Mouse (Mus musculus) forebrain, embryonic 13.5 days (tissue): ENCODE data around the gene Ano5. TPM values are rescaled to one million over a fixed set of nuclear protein-coding genes. Genes with fewer than 3 reads are reported as not detected.
A peak's percentile ranks its signal among the peaks of the same experiment; 100 is the strongest.

Experiments used
- ATAC-seq: fragments of 200-750 bp; cut with Nextera tagmentation; 2 replicates; pipeline ENCODE4 v1.8.0; 2017
- H3K27ac ChIP-seq: fragments of 300-500 bp; sonication (generic); 2 replicates; pipeline ENCODE4 v1.5.1; 2015; ENCODE audit warnings: inconsistent platforms, mild to moderate bottlenecking, moderate library complexity
- H3K27me3 ChIP-seq: fragments of 300-500 bp; sonication (generic); 2 replicates; pipeline ENCODE4 v1.6.1; 2015; ENCODE audit warnings: mild to moderate bottlenecking, inconsistent platforms
- H3K36me3 ChIP-seq: fragments of 300-500 bp; sonication (generic); 2 replicates; pipeline ENCODE4 v1.6.1; 2015; ENCODE audit warnings: mild to moderate bottlenecking, inconsistent platforms; ENCODE audit not compliant: poor library complexity, severe bottlenecking
- H3K4me1 ChIP-seq: fragments of 300-500 bp; sonication (generic); 2 replicates; pipeline ENCODE4 v1.6.1; 2015; ENCODE audit warnings: inconsistent platforms
- H3K4me2 ChIP-seq: fragments of 300-500 bp; sonication (generic); 2 replicates; pipeline ENCODE4 v1.6.1; 2015; ENCODE audit warnings: inconsistent platforms, mild to moderate bottlenecking, moderate library complexity
- H3K4me3 ChIP-seq: fragments of 300-500 bp; sonication (generic); 2 replicates; pipeline ENCODE4 v1.5.1; 2015; ENCODE audit warnings: mild to moderate bottlenecking, inconsistent platforms
- H3K9ac ChIP-seq: fragments of 300-500 bp; sonication (generic); 2 replicates; pipeline ENCODE4 v1.6.1; 2015; ENCODE audit warnings: mild to moderate bottlenecking, inconsistent platforms
- H3K9me3 ChIP-seq: fragments of 300-500 bp; sonication (generic); replicated peaks from 2 replicates; pipeline ENCODE4 v1.6.1; 2016; ENCODE audit warnings: inconsistent platforms
- WGBS: fragments of 180-500 bp; shearing (Covaris S2); methylation state at CpG from one replicate; pipeline ENCODE4 v1.1.7; 2015; 5-methylcytosine and 5-hydroxymethylcytosine counted together
- polyA plus RNA-seq: library from polyadenylated mRNA; unstranded; fragments of >200 nt; fragmentation: Nextera tagmentation; extraction: Ambion mirVana; gene quantifications from 2 replicates; pipeline ENCODE4 v1.2.1, GENCODE M21; 2015

The Ano5 gene
- polyA plus RNA-seq, result 0.28 and 0.34 TPM in 2 replicates

DNA sequence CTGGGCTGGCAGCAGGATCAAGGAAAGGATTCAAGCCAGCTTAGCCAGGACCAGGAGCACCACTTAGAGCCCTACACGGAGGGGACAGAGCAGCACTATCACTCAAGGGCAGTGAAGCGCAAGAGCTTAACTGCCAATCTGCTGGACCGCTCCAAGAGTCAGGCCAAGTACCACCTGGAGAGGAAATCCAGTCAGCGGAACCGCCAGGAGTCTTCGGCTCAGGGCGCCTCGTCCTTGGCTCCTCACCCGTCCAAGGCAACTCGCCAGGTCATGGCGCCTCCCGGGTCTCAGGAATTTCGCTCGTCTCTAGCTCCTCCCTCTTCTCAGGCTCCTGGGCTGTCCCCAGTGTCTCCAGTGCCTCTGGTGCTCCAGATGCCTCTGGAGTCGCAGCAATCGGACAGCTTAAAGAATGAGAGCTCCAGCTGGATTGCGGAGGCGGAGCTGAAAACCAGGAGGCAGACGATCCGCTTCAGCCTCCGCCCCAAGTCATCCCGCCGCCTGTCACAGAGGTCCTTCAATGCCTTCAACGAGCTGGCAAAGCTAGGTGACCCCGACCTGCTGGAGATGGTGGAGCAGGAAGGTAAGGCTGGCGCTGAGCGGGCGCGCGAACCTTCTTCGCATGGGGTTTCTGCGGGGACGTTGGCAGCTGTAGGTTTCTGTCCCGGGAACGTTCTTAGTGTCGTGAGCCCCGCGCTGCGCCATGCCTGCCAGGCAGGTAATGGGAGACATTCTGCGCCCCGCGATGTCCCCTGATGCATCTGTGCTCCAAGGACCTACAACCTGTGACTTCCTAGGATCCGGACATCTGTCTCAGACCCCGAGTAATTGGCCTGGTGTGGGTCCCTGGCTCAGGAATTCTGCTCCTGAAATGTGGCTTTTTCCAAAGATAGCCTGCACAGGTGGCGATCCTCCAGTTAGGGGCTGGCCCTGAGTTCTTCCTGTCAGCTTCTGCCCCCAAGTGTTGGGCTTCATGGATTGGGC is at the start of gene Ano5:
Ano5 (plus strand) TSS at position 359 of the 981 bp plus-strand sequence.
- ATAC-seq, result peak; percentile 87
- Histone ChIP-seq H3K27ac (no peak within 1 kb of the TSS), H3K9me3 (no peaks in the 10 kb centered on the region), H3K9ac (peak within 1 kb of the TSS; percentile 64), H3K4me2 (peak within 1 kb of the TSS; percentile 91), H3K4me1 (peaks cover 10% of the 10 kb centered on the region), H3K4me3 (peak within 1 kb of the TSS; percentile 52), H3K27me3 (peaks cover 15% of the 10 kb centered on the region; the same call in 1 of the 2 replicates), H3K36me3 (no peaks in the 10 kb centered on the region)
- WGBS, result 2% methylated on average over 45 of the region's 45 CpGs

GRCm38 (mm10) chr7:51499396-51499795 is 11.4 kb upstream of the Ano5 start:
- H3K27me3 ChIP-seq, result no peaks in the 10 kb centered on the region
- no peak overlapping the region for H3K9ac ChIP-seq
- no peak overlapping the region for H3K4me2 ChIP-seq
- no peaks in the 10 kb centered on the region for H3K4me1 ChIP-seq
- H3K9me3 ChIP-seq, result no peaks in the 10 kb centered on the region
- no peak overlapping the region for H3K4me3 ChIP-seq
- H3K27ac ChIP-seq, result no peak overlapping the region
- no peaks in the 10 kb centered on the region for H3K36me3 ChIP-seq
- ATAC-seq, result 0 out of 2 replicates have a peak, but pooled peaks have one; percentile 21
- 41% methylated on average over 2 of the region's 2 CpGs for WGBS

- H3K4me2 ChIP-seq, result no peak overlapping the region
- no peak overlapping the region for H3K4me3 ChIP-seq
- H3K36me3 ChIP-seq, result no peaks in the 10 kb centered on the region
- 40% methylated on average over 2 of the region's 2 CpGs for WGBS
- H3K27ac ChIP-seq, result no peak overlapping the region
- H3K27me3 ChIP-seq, result no peaks in the 10 kb centered on the region
- no peaks in the 10 kb centered on the region for H3K9me3 ChIP-seq
- ATAC-seq, result no peak
- H3K4me1 ChIP-seq, result no peaks in the 10 kb centered on the region
- no peak overlapping the region for H3K9ac ChIP-seq
Observed at GRCm38 (mm10) chr7:51503940-51504339, 6.9 kb upstream of the Ano5 start.

DNA sequence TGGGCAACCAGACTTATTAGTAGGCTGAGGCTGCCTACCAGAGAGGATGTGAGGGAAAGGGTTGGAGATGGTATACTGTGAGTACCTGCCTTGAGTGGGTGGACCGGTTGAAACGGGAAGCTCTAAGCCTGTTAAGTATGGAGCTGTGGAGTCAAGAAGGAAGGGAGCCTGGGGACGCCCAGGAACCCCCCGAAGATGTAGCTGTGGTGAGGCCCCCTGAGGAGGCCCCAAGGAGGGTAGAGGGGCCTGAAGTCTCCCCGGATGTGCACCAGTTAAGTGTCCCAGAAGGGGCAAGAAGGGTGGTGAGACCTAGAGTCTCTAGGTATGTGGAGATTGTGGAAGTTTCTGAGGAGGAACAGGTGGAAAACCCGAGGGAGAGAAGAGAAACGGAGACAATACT is 682 bp upstream of the Ano5 start:
- Histone ChIP-seq H3K4me1 (peaks cover 10% of the 10 kb centered on the region), H3K9ac (no peak overlapping the region), H3K27me3 (peaks cover 15% of the 10 kb centered on the region; the same call in 1 of the 2 replicates), H3K9me3 (no peaks in the 10 kb centered on the region), H3K4me3 (peak overlapping the region; percentile 52; the same call in 1 of the 2 replicates), H3K36me3 (no peaks in the 10 kb centered on the region), H3K4me2 (peak overlapping the region; percentile 91; the same call in 1 of the 2 replicates), H3K27ac (no peak overlapping the region)
- ATAC-seq, result peak; percentile 52; the same call in 1 of the 2 replicates
- 77% methylated on average over 7 of the region's 7 CpGs for WGBS

GRCm38 (mm10) chr7:51539344-51539743 is 28.5 kb downstream of the Ano5 start:
- Histone ChIP-seq H3K9ac (no peak overlapping the region), H3K36me3 (no peaks in the 10 kb centered on the region), H3K4me1 (no peaks in the 10 kb centered on the region), H3K9me3 (no peaks in the 10 kb centered on the region), H3K4me2 (no peak overlapping the region), H3K27me3 (no peaks in the 10 kb centered on the region), H3K27ac (no peak overlapping the region), H3K4me3 (no peak overlapping the region)
- ATAC-seq, result no peak

DNA sequence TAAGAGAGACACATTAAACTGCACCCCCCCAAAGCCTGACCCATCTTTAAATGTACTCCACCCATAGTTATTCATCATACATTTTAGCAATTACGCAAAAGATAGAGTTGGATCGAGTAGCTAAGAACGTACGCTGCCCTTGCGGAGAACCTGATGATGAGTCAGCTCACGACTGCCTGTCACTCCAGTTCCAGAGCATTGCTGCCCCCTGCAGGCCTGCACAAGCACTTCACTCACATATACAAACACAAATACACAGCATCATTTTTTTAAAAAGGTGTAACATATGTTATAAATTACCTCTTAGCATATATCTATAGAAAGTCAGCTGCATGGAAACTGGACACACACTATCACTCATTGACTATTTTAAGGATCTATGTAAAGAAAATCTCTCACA is 29.9 kb downstream of the Ano5 start:
- Histone ChIP-seq H3K9me3 (no peaks in the 10 kb centered on the region), H3K27me3 (no peaks in the 10 kb centered on the region), H3K4me1 (no peaks in the 10 kb centered on the region), H3K27ac (no peak overlapping the region), H3K36me3 (no peaks in the 10 kb centered on the region), H3K4me3 (no peak overlapping the region), H3K9ac (no peak overlapping the region), H3K4me2 (no peak overlapping the region)
- ATAC-seq, result no peak
- WGBS, result 64% methylated on average over 6 of the region's 6 CpGs

DNA sequence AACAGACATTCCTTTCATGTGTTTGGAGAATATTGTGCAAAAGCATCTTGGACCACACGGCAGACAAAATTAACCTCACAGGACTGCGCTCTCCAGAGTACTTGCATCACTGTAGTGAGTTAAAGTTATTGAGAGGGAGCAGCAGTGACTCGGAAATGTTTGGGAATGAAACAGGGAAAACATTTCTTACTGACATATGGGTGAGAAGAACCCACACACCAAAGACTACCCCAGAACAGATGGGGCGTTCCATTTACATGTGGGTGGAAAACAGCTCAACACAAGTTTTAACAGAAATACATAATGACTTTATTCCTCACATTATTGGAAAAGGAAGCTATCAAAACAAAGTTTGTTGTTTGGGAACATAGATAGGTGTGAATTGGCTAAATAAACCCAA is 89.2 kb downstream of the Ano5 start:
- Histone ChIP-seq H3K4me1 (no peaks in the 10 kb centered on the region), H3K9ac (no peak overlapping the region), H3K9me3 (no peaks in the 10 kb centered on the region), H3K36me3 (no peaks in the 10 kb centered on the region), H3K27me3 (no peaks in the 10 kb centered on the region), H3K4me3 (no peak overlapping the region), H3K27ac (no peak overlapping the region), H3K4me2 (no peak overlapping the region)
- no peak; the same call in 1 of the 2 replicates for ATAC-seq
- 89% methylated on average over 4 of the region's 4 CpGs for WGBS

DNA sequence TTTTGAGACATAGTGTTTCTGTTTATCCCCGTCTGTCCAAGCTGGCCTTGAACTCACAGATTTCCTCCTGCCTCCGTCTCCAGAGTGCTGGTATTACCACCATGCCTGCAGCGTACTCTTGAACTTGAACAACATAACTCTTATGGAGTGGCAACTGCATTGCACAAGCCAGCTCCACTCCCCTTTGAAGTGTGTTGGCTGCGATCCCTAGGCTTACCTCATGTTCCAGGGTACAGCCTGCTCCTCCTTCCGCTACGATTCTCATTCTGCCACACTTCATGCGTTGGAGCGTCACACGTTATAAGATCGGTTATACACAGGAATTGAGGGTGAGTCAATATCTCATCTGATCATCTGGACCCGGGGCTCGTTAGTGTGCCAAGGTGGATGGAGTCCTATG is 92.9 kb downstream of the Ano5 start:
- 90% methylated on average over 12 of the region's 12 CpGs for WGBS
- Histone ChIP-seq H3K9ac (no peak overlapping the region), H3K9me3 (no peaks in the 10 kb centered on the region), H3K36me3 (no peaks in the 10 kb centered on the region), H3K4me3 (no peak overlapping the region), H3K4me2 (no peak overlapping the region), H3K27me3 (no peaks in the 10 kb centered on the region), H3K27ac (no peak overlapping the region), H3K4me1 (no peaks in the 10 kb centered on the region)
- ATAC-seq, result no peak

DNA sequence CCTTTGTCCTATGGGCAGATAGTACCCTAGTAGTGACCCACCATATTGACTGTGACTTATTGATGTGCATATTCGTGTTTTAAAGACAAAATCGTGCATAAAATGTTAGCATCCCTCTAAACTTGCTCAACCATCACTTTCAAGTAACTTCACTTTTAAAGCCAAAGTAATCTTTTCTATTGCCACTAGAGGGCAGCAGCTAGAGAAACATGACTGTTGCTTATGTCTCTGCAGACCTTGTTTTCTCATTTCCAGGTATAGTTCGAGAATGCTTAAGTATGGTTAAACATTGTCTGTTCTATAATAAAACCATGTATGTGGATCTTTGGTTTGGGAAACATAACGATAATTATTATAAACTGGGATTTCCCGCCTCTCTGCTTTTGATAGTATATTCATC is 103.6 kb downstream of the Ano5 start:
- H3K9ac ChIP-seq, result no peak overlapping the region
- H3K27ac ChIP-seq, result no peak overlapping the region
- no peaks in the 10 kb centered on the region for H3K4me1 ChIP-seq
- H3K4me3 ChIP-seq, result no peak overlapping the region
- H3K9me3 ChIP-seq, result no peaks in the 10 kb centered on the region; the same call in 1 of the 2 replicates
- no peak overlapping the region for H3K4me2 ChIP-seq
- 0 out of 2 replicates have a peak, but pooled peaks cover 3% of the 10 kb centered on the region for H3K27me3 ChIP-seq
- WGBS, result 42% methylated on average over 5 of the region's 5 CpGs
- ATAC-seq, result no peak; the same call in 1 of the 2 replicates
- H3K36me3 ChIP-seq, result no peaks in the 10 kb centered on the region

DNA sequence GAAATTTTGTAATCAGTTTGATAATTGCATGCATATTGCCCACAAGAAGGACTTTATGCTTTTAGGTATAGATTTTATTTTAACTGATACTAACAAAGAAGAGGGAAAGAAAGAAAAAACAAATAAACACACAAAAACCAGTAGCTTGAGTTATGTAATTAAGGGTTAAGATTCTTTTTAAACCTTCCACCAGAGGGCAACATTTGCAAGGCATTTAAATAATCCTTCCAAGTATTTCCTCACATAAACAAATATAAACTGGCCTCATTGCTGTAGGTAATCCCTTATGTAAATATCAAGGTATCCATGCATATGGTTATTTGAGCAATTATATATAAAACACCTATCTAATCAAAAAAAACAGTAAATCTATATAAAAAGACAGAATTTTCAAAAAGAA is 107.1 kb downstream of the Ano5 start:
- ATAC-seq, result 0 out of 2 replicates have a peak, but pooled peaks have one; percentile 13
- Histone ChIP-seq H3K4me3 (no peak overlapping the region), H3K4me1 (no peaks in the 10 kb centered on the region), H3K9me3 (no peaks in the 10 kb centered on the region), H3K4me2 (no peak overlapping the region), H3K36me3 (no peaks in the 10 kb centered on the region), H3K27ac (no peak overlapping the region), H3K27me3 (peaks cover 26% of the 10 kb centered on the region), H3K9ac (no peak overlapping the region)

GRCm38 (mm10) chr7:51618412-51618811 is 107.6 kb downstream of the Ano5 start:
- WGBS, result 26% methylated on average over 2 of the region's 2 CpGs
- no peaks in the 10 kb centered on the region for H3K36me3 ChIP-seq
- peak; percentile 36; the same call in 1 of the 2 replicates for ATAC-seq
- peak overlapping the region; percentile 25 for H3K27ac ChIP-seq
- H3K27me3 ChIP-seq, result peaks cover 27% of the 10 kb centered on the region
- H3K4me2 ChIP-seq, result no peak overlapping the region
- no peak overlapping the region for H3K4me3 ChIP-seq
- H3K9ac ChIP-seq, result no peak overlapping the region
- H3K4me1 ChIP-seq, result no peaks in the 10 kb centered on the region
- H3K9me3 ChIP-seq, result no peaks in the 10 kb centered on the region

- peak overlapping the region; percentile 24; the same call in 1 of the 2 replicates for H3K4me2 ChIP-seq
- H3K27me3 ChIP-seq, result peaks cover 42% of the 10 kb centered on the region
- no peak for ATAC-seq
- no peak overlapping the region for H3K4me3 ChIP-seq
- no peaks in the 10 kb centered on the region for H3K36me3 ChIP-seq
- no peaks in the 10 kb centered on the region for H3K4me1 ChIP-seq
- H3K27ac ChIP-seq, result no peak overlapping the region
- H3K9me3 ChIP-seq, result no peaks in the 10 kb centered on the region
- H3K9ac ChIP-seq, result no peak overlapping the region
- 31% methylated on average over 1 of the region's 1 CpGs for WGBS
Observed at GRCm38 (mm10) chr7:51619977-51620376, 109.1 kb downstream of the Ano5 start.
